Mouse (Mus musculus) cerebellum, postnatal 14 days (tissue): Measurements from ENCODE around the gene Olfr564.

Experiments
- DNase-seq, 2 experiments: peaks; one replicate each; pipeline ENCODE4 v3.0.0; 2021; ENCODE audit warnings: mixed read lengths in 2 of 2

The Olfr564 gene

DNA sequence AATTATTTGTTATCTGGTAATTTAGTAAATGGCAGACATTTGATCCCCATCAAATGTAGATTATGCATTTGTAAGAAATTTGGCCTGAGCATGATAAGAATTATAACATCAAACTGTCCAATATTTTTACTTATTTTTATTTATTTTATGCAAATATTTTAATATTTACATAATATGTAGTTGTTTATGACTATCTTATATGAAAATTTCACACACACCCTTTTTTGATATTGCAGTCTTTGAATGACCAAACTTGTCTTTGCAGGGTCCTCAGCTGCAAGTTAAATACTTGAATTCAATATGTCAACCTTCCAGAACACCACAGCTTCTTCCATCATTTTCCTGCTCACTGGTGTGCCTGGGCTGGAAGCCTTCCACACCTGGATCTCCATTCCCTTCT lies at the start of gene Olfr564:
Gene Olfr564, plus strand, starts transcription at position 301 of the 400 bp plus-strand sequence.
- no peak for DNase-seq

DNA sequence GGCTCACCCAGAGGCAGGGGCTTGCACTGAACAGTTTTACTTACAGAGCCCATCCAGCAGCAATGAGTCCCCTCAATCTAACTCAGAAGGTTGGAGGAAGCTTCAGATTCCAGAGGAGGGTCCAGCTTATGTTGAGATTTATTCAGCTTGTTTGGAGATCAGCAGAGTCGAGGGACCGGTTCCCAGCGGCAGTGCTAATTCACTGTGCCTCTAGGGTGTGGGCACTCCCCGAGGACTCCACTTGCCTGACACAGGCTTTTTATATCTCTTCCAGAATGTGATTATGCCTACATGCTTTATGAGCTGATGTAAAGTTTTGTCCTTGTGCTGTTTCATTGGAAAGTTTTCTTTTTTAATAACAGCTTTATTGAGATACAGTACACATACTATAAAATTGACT lies 44.0 kb upstream of the Olfr564 start, which contains the start of the genes Olfr560 and Olfr78:
Gene Olfr560, minus strand, starts transcription at position 101 of the 400 bp plus-strand sequence.
Gene Olfr78, minus strand, starts transcription at position 206 of the 400 bp plus-strand sequence.
- DNase-seq: no peak

- no peak for DNase-seq
Measured at GRCm38 (mm10) chr7:102770921-102771320, 32.4 kb upstream of the Olfr564 start, which contains the start of gene Olfr561. Gene Olfr561 (plus strand): TSS chr7:102771221.
